Mouse (Mus musculus) urinary bladder, adult 2 months (tissue): ENCODE data around the gene Acsm5. TPM values are rescaled to one million over a fixed set of nuclear protein-coding genes. Genes with fewer than 3 reads are reported as not detected.

ENCODE experiments used
- DNase-seq: peaks from one replicate; pipeline ENCODE4 v3.0.0; 2022; ENCODE audit warnings: low spot score
- polyA plus RNA-seq: library from polyadenylated mRNA; depleted of rRNA; stranded (reverse); fragments of >200 nt; gene quantifications from 2 replicates; pipeline ENCODE4 v1.2.3, GENCODE M21; 2012; rRNA removed

The Acsm5 gene
- polyA plus RNA-seq = 0.22 and 0.23 TPM in 2 replicates

DNA sequence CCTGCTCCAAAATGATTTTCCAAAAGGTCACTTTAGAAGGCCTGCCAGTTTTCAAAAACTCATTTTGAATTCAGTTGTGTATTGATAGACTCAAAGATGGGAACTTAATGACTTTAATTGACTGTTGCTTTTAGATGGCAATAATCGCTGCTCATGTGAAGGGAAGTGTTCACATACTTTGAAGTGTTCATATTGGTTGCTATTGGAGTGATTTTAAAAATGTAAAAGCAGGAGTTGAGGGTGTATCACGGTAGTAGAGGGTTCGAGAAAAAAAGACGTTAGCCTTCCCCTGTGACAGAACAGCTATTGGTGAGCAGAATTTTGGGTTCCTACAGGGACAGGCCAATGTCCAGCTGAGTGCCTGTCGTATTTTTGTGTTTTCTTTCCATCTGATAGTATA, at the start of gene Acsm5:
Acsm5 (plus strand) TSS at position 301 of the 400 bp plus-strand sequence.
- DNase-seq = no peak

DNA sequence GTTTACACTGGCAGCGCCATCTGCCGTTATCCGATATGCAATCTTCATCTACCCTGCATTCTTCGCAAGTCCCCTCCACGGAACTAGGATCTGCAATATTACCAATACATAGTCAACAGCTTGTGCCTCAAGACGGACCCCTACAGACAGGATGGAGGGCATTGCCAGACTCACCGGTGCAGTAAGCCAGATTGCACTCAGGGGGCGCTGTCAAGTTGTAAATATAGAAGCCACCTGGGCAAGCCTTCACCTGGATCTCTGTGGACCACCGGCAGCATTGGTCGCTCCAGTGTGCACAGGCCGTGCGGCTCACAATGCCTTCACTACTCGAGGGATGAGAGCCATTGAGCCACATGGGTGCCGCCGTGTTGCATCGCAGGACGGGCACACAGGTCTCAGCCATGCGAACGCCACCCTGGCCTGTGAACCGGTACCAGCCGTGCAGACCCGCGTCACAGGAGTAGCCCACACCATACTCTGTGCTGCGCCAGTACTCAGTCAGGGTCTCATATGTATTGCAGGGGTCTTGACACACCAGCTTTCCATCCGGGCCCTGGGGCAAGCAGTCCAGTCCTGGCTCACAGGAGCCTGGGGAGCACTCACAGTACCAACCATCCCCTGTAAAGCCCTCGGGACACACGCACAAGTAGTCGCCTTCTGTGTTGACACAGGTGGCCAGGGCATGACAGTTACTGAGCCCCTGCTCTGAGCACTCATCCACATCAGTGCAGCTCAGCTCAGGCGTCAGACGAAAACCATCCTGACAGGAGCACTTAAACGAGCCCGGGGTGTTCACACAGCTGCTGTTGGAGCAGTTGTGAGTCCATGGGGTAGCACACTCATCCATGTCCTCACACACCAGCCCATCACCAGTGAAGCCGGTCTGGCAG, 42.5 kb upstream of the Acsm5 start:
- no peak for DNase-seq

DNA sequence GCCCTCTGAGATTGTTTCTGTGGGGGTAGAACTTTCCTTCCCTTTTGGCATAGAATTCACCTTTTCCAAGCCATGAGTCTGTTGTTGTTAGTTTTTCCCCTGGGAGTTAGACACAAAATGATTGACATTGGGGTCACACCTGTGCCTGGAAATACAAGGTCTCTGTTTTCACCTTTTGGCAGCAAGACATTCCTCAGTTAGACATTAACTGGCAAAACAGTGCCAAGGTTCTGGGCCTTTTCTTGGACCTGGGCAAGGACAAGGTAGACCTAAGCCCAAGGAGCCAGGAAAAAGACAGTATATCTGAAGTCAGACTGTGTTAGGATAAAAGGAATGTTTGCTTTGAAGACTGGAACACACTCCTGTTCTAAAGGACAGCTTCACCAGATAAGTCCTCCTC, 40.0 kb upstream of the Acsm5 start, which contains the start of gene Umod:
Umod (minus strand) TSS at position 27 of the 400 bp plus-strand sequence.
- DNase-seq = no peak

DNA sequence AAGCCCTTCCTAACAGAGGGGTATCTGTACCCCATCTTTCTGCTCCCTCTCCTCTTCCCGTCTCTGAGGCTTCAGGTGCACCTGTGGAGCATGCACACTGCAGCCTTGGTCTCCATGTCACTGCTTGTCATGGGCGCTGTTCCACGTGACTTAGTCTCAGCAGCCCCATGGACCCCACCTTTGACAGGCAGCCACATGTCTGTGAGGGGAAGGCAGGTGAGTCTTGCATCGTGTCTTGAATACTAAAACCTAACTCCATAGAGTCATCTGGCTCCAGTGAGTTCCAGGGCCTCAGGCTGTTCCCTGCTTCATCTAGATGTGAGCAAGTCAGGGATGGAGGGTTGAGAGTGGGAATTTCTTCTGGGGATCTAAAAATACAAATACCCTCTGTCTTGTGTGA, 35.1 kb upstream of the Acsm5 start:
- no peak for DNase-seq

DNA sequence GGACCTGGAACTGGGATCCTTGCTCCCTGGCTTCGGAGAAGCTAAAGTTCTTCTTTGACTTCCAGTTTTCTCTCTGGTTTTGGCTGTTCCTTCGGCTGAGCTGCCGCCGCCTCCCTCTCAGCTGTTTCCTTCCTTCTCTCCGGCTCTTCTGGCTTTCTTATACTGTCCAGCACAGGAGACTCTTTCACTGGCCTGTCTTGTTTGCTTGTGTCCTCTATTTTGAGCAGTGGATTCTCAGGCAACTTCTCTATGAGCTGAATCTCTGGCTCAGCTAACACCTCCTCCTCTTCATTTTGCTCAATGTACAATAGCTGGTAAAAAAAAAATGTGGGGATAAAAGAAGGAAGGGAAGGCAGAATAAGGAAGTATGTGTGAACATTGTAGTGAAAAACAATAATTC, 32.6 kb upstream of the Acsm5 start:
- DNase-seq = no peak

DNA sequence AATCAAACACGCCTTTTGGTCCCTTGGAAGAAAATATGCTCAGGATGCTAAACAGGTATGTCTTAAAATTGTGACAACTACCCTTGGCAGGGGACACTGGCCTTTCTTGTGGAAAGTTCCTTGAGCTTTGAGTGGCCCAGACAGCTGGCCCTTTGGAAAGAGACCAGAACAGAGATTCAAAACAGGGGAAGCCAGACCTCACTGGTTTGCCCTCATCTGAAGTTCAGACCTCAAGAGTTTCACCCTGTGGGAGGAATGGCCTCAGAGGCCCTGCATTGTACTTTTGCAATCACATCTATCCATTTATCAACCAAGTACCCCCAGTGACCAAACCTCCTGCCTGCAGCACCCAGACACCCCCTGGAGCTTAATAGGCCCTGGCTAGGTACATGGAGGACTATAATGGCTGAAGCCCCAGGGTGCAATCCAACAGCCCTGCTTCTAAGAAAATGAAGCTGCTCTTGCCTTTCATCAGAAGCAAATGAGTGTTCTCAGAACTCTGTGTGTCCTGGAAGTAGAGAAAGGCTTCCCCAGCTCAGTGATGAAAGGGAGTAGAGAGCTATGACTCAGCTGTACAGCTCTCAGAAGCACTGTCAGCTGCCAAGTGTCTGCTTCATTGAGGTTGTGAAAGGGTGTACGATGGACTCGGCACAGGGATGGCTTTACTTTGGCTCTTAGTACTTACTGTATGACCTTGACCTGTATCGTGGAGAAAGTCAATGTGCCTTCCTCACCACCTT, 29.1 kb upstream of the Acsm5 start:
- no peak for DNase-seq

DNA sequence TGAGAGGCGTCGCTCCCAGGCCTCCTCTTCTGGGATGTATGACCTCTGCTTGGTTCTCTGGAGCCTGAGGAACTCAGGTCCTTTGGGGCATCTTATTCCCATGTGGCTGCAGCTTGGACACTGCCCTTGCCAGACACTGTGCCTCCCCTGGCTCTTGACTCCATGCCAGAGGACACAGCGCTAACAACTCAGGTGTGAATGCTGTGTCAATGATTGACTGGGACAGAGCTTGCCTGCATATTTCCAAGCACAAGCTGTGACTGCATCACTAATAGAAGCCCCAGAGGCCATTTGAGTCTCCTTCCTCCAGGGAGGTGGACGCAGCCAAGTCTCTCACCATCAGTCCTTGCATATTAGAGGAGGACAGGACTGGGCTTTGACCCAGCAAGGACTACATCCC, 8.1 kb upstream of the Acsm5 start:
- no peak for DNase-seq

DNA sequence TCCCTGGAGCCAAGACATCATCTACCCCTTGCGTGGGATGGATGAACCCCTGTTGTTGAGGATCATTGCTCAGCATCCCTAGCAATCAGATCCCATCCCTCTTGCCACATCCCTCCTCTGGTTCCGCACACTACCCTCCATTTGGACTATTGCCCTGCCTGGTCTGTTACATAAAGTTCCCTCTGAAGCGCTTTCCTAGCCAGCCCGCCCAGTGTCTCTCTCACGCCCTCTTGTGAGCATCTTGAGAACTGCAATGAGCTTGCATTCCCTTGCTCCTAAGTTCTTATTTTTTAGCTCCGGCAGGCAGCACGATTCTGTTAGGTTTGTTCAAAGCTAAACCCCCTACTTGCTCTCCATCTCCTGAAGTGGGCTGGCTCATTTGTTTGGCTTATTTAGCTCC, 6.2 kb upstream of the Acsm5 start:
- DNase-seq = no peak

DNA sequence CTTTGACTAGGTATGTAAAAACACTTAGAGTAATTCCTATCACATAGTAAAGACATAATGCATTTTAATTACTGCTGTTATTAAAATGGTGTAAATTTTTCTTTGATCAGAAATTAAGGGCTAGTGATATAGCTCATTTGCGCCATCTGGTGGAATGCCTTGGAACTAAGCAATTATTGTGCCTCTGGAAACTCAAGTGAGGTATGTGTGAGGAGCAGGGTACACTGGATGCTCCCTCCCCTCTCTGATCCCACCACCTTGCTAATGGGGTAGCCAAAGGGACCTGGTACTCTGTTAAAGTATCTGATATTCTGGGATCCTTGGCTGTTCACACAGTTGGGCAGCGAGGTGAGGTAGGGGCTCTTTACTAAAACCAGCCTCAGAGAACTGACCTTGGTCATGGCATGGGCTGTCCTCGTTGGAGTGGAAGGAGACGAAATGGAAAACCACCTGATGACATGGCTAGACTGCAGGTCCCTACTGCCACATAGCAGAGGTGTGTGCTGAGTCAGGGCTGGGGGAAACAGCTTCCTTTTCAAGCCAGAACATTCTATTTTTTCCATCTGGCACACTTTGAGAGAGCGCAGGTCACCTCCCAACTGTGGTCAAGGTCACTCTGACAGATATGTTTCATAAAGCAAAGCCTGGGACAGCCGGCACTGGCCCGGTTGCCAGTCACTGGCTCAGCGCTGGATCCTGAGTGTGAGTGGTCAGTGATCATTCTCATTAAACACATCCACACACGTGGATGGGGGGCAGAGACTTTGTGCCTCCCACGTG, 3.6 kb upstream of the Acsm5 start:
- no peak for DNase-seq

DNA sequence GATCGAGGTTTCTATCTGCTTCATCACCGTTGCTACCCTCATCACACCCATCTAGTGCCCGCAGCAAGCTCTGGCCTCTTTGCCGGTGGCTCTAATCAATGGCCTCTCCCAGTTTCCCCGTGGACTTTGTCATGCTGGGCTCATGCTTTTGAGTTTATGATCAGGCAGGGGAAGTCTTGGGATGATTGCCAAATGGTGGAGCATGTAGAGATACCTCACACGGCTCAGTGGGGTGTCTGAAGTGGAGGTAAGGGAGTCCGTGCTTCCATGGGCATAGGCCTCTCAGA, 3.0 kb upstream of the Acsm5 start:
- DNase-seq = no peak

DNA sequence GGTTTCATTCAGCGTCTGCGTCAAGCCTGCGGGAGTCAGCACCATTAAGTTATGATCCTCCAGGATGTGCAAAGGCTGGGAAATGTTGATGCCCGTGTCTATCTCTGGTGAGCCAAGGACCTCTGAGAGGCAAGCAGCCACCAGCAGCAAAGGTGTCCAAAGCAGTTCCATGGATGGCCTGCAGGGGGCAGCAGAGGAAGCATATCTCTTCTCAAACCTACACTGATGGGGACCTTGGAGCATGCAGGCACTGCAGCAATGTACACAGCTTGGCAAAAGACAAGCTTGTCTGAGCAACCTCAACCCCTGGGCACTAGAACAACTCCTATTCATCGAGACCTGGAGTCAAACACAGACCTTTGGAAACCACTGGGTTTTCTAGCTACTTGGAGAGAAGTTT, 391 bp downstream of the Acsm5 start:
- DNase-seq = peak; percentile 42

DNA sequence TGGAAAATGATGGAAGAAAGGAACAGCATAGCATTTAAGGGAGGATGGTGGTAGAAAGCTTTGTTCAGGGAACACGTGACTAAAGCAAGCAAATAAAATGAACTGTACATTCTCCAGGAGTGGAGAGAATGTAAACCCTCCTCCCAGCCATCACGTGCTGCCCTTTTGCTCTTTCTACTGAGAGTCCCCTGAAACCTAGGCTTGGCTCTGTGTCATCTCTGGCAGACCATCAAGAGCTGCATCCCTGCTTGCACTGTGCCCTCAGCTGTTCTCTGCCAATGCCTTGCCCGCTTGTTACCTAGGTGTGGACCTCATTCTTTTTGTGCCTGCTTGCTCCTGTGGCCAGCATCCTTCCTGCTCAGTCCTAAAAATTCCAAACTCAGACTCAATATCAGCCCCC, 2.6 kb downstream of the Acsm5 start:
- no peak for DNase-seq

DNA sequence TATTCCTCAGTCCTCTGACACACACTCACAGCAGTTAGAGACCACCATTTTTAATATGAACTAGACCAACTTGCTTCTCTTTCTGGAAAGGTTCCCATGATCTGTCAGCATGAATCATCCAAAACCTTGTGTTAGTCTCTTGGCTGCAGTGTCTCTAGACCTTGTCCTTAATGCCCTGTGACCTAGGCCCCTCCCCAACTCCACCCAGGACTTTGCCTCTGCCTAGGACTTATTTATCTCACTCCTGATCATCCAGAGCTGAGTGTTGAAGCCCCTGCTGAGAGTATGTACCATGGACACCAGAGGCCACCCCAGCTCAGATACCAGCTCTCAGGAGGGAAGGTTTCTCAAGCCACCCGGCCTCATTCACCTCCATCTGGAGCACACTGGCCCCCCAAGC, 3.1 kb downstream of the Acsm5 start:
- no peak for DNase-seq

DNA sequence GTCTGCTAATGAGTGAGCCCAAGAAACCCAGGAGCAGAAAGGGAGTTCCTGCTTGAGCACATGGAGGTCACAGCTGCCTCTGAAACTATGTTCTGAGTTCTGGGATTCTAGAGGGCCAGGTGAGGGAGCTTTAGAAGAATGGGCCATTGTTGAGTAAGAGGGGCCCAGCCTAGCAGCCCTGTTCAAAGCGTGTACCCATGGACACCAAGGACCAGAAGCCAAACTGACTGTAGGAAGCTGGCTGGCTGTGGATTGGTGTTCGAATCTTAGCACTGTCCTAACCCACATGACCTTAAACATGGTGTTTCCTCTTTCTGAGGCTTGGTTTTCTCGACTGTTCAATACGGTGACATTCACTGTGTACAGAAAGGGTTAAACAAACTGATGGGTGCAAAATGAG, 4.1 kb downstream of the Acsm5 start, which contains the start of gene Pdilt:
Pdilt (minus strand) TSS at position 101 of the 400 bp plus-strand sequence.
- no peak for DNase-seq

DNA sequence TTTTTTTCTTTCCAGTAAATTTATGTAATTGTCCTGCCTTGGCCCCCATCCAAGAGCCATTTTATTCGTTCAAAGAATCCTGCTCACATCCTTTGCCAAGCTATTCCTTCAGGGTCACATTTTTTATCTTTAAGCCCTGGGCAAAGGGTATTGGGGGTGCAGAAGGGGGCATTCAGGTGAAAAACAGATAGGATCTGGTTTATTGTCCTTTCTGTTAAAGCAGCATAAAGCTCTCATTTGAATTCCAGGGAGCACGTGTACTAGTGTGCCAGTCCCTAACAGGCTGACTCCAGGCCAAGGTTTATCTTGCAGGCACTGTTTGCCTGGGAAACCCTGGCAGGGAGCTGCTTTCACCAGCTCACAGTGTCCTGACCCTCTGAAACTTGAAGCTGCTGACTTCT, 6.6 kb downstream of the Acsm5 start:
- DNase-seq = no peak

DNA sequence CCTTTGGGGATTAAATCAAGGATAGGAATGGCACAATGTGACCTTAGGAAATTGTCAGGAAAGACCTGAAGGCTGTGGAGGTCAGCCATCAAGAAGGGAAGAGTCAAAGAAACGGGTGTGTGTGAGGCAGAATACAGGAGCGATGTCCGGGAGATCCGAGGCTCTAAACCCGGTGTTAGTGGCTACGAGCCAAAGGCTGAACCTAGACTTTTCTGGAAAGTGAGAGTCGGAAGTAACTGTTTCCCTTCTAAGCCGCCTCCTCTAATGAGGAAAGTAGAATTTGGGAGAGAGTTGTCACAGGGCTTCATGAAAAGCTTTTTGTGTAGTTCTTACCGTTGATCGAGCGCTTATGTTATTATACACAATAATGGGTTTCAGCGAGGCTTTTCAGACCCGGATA, 7.2 kb downstream of the Acsm5 start:
- no peak for DNase-seq

DNA sequence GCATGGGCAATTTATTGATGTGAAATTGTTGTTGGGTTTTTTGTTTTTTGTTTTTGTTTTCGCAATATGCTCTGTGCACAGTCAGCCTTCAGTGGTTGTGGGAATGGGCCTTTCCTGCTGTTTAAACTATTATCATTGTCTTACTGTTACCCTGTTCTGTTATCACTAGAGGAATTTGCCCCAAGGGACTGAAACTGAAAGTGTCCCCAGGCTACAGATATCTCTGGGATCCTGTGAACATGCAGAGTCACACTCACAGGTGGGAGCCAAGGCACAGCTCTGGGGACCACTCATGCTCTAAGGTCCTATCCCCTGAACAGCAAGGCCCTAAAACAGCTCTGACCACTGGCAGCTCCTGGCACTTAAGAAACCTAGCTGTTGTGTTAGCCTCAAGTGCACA, 7.9 kb downstream of the Acsm5 start:
- DNase-seq = no peak

DNA sequence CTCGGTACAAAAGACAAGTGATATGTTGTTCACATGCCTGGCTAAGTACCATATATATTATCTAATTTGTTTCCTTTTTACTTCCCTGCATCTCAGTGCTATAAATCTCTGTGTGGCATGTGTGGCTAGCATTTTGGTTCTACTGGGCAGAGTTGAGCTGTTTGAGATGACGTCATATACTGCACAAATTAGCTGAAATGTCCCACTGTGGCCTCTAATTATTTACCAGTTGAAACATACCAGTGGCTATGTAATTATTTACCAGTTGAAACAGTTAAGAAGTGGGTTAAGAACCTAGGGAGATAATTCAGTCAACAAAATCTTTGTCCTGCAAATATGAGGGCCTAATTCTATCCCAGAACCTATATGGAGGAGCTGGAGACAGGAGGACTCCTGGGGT, 8.3 kb downstream of the Acsm5 start:
- DNase-seq = no peak

DNA sequence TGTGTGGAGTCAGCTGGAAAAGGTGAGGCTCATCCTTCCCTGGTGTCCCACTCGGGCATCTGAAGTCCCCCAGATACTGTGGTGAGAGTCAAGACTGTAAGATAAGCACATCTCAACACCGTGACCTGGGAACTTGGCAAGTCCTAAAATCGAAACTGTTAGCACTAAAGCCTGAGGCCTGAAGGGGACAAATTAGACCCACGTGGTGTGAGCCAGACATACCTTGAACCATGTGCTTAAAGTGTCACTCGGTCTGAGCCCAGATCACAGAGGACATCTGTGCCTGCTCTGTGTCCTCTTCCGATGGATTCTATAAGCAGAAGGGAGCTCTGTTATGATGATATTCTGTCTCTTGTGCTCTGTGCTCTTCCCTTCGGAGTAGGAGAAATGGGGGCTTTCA, 9.4 kb downstream of the Acsm5 start:
- no peak for DNase-seq

DNA sequence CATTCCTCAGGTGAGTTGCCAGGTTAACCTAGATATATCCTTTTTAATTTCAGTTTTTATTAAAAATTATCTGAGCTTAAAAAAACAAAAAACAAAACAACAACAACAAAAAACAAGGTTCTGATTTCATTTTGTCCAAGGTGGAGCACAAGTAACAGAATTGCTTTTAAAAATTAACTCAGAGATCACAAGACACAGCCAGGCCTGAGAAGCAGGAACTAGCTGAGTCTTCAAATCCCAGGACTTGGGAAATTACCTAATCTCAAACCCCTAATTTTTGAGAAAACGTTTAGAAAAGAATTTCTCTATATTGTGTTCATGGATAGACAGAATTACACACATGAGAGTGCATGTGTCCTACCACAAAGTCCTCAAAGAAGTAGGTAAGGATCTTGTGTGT, 13.7 kb downstream of the Acsm5 start:
- DNase-seq = no peak

DNA sequence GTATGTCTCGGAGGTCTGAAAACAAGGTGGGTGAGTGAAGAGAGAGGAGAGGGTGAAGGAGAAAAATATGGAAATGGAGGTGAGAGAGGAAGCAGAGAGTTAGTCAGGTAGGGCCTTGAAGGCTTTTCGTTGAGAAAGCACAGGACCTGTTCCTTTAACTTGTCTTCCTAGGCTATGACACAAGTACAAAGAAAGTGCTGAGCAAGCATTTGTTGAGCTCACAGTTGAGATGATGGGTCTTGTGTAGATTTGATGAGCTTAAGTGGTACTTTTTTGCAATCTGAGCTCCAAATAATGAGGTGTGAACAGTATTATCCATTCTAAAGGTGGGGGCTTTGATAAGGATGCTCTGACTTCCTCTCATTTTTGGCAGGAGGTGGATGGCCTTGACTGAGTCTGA, 15.1 kb downstream of the Acsm5 start:
- DNase-seq = no peak

DNA sequence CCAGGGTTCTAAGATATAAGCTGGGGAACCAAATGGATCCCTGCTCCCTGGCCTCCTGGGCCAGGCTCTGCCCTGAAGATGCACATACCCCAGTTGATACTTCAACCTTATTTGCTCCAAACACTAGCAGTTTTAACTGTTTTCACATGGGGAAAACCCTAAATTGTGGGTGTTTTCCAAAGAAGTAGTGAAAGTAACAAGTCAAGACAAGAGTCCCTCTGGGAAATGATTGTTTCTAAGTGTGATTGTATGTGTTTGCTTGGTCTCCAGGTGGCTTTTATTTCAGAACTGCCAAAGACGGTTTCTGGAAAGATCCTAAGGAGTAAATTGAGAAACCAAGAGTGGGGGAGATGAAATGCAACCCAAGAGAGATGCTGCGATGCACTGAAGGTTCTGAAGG, 23.2 kb downstream of the Acsm5 start:
- DNase-seq = no peak

DNA sequence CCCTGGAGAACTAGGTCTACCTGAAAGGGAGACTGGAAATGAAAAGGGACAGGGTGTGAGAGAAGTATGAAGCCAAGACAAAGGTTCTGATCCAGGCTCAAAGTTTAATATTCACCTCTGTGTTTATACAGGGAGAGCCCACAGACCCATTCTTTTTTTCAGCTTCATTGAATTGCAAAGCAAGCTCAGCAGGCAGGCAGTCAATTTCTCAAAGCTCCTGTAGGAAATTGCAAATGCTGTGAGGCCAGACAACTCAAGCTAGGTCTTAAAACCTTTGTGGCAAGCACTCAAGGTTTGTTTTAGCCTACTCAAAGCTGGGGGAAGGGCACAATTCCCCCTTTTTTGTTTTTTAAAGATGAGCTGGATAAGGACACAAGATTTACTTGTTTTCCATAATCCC, 26.3 kb downstream of the Acsm5 start:
- DNase-seq = no peak
